Mouse (Mus musculus) liver, embryonic 15.5 days (tissue): ENCODE measurements around the gene Gp1bb. TPM values are rescaled to one million over a fixed set of nuclear protein-coding genes. Genes with fewer than 3 reads are reported as not detected.

Experiments used
- ATAC-seq: fragments of 200-750 bp; cut with Nextera tagmentation; 2 replicates; pipeline ENCODE4 v1.8.0; 2017; ENCODE audit warnings: moderate number of reproducible peaks, mild to moderate bottlenecking, moderate library complexity; ENCODE audit not compliant: insufficient read depth
- H3K27ac ChIP-seq: fragments of 300-500 bp; sonication (generic); replicated peaks from 2 replicates; pipeline ENCODE4 v1.5.1; 2015; ENCODE audit warnings: mild to moderate bottlenecking, inconsistent platforms
- H3K27me3 ChIP-seq: fragments of 300-500 bp; sonication (generic); 2 replicates; pipeline ENCODE4 v1.6.1; 2015; ENCODE audit warnings: mild to moderate bottlenecking, inconsistent platforms
- H3K36me3 ChIP-seq: fragments of 300-500 bp; sonication (generic); replicated peaks from 2 replicates; pipeline ENCODE4 v1.6.1; 2015; ENCODE audit warnings: moderate library complexity, mild to moderate bottlenecking, inconsistent platforms
- H3K4me1 ChIP-seq: fragments of 300-500 bp; sonication (generic); replicated peaks from 2 replicates; pipeline ENCODE4 v1.6.1; 2015; ENCODE audit warnings: inconsistent platforms
- H3K4me2 ChIP-seq: fragments of 300-500 bp; sonication (generic); 2 replicates; pipeline ENCODE4 v1.6.1; 2015; ENCODE audit warnings: moderate library complexity, mild to moderate bottlenecking, inconsistent platforms
- H3K4me3 ChIP-seq: fragments of 300-500 bp; sonication (generic); replicated peaks from 2 replicates; pipeline ENCODE4 v1.5.1; 2015; ENCODE audit warnings: mild to moderate bottlenecking, inconsistent platforms
- H3K9ac ChIP-seq: fragments of 300-500 bp; sonication (generic); 2 replicates; pipeline ENCODE4 v1.6.1; 2015; ENCODE audit warnings: moderate library complexity, mild to moderate bottlenecking, inconsistent platforms
- H3K9me3 ChIP-seq: fragments of 300-500 bp; sonication (generic); replicated peaks from 2 replicates; pipeline ENCODE4 v1.6.1; 2016; ENCODE audit warnings: inconsistent platforms
- WGBS: fragments of 180-500 bp; shearing (Covaris S2); methylation state at CpG from one replicate; pipeline ENCODE4 v1.1.7; 2015; ENCODE audit warnings: mixed read lengths; ENCODE audit not compliant: insufficient replicate concordance; 5-methylcytosine and 5-hydroxymethylcytosine counted together
- polyA plus RNA-seq: library from polyadenylated mRNA; unstranded; fragments of >200 nt; fragmentation: Nextera tagmentation; extraction: Ambion mirVana; gene quantifications from 2 replicates; pipeline ENCODE4 v1.2.1, GENCODE M21; 2015

Gene Gp1bb
- polyA plus RNA-seq, 1 experiment from 2014 or later: 19.6 TPM

GRCm38 (mm10) chr16:18620201-18620600 lies 2.0 kb downstream of the Gp1bb start:
- no peak for ATAC-seq
- Histone ChIP-seq H3K36me3 (no peaks in the 10 kb centered on the region), H3K9ac (no peak overlapping the region), H3K27me3 (peaks cover 95% of the 10 kb centered on the region), H3K4me2 (no peak overlapping the region), H3K9me3 (no peaks in the 10 kb centered on the region), H3K4me3 (no peak overlapping the region), H3K4me1 (peaks cover 26% of the 10 kb centered on the region), H3K27ac (no peak overlapping the region)
- WGBS: 36% methylated on average over 6 of the region's 6 CpGs

- H3K27ac ChIP-seq: no peak overlapping the region
- peaks cover 26% of the 10 kb centered on the region for H3K4me1 ChIP-seq
- no peaks in the 10 kb centered on the region for H3K36me3 ChIP-seq
- 46% methylated on average over 4 of the region's 4 CpGs for WGBS
- H3K4me3 ChIP-seq: no peak overlapping the region
- no peak for ATAC-seq
- no peak overlapping the region for H3K4me2 ChIP-seq
- peaks cover 88% of the 10 kb centered on the region for H3K27me3 ChIP-seq
- H3K9ac ChIP-seq: no peak overlapping the region
- H3K9me3 ChIP-seq: no peaks in the 10 kb centered on the region
Measured at GRCm38 (mm10) chr16:18619110-18619509, 3.1 kb downstream of the Gp1bb start.

- H3K9ac ChIP-seq: no peak overlapping the region
- WGBS: 49% methylated on average over 2 of the region's 2 CpGs
- H3K4me2 ChIP-seq: no peak overlapping the region
- no peak overlapping the region for H3K27ac ChIP-seq
- ATAC-seq: no peak
- H3K27me3 ChIP-seq: peaks cover 85% of the 10 kb centered on the region
- no peaks in the 10 kb centered on the region for H3K36me3 ChIP-seq
- H3K4me1 ChIP-seq: peaks cover 26% of the 10 kb centered on the region
- H3K9me3 ChIP-seq: no peaks in the 10 kb centered on the region
- H3K4me3 ChIP-seq: no peak overlapping the region
Measured at GRCm38 (mm10) chr16:18618297-18618696, 3.9 kb downstream of the Gp1bb start.

- ATAC-seq: peak; percentile 60
- under 1% methylated on average over 27 of the region's 27 CpGs for WGBS
- peak overlapping the region; percentile 61 for H3K4me2 ChIP-seq
- H3K9ac ChIP-seq: no peak overlapping the region
- peaks cover 26% of the 10 kb centered on the region for H3K4me1 ChIP-seq
- H3K27ac ChIP-seq: no peak overlapping the region
- H3K9me3 ChIP-seq: no peaks in the 10 kb centered on the region
- H3K4me3 ChIP-seq: peak overlapping the region; percentile 24
- peaks cover 82% of the 10 kb centered on the region for H3K27me3 ChIP-seq
- H3K36me3 ChIP-seq: no peaks in the 10 kb centered on the region
Measured at GRCm38 (mm10) chr16:18617370-18618065, 4.7 kb downstream of the Gp1bb start.

- H3K9me3 ChIP-seq: no peaks in the 10 kb centered on the region
- peaks cover 70% of the 10 kb centered on the region for H3K27me3 ChIP-seq
- ATAC-seq: no peak
- H3K4me2 ChIP-seq: no peak overlapping the region
- H3K9ac ChIP-seq: no peak overlapping the region
- H3K4me1 ChIP-seq: peaks cover 10% of the 10 kb centered on the region
- no peak overlapping the region for H3K27ac ChIP-seq
- WGBS: 50% methylated on average over 3 of the region's 3 CpGs
- H3K4me3 ChIP-seq: no peak overlapping the region
- no peaks in the 10 kb centered on the region for H3K36me3 ChIP-seq
Measured at GRCm38 (mm10) chr16:18613301-18613700, 8.9 kb downstream of the Gp1bb start.

DNA sequence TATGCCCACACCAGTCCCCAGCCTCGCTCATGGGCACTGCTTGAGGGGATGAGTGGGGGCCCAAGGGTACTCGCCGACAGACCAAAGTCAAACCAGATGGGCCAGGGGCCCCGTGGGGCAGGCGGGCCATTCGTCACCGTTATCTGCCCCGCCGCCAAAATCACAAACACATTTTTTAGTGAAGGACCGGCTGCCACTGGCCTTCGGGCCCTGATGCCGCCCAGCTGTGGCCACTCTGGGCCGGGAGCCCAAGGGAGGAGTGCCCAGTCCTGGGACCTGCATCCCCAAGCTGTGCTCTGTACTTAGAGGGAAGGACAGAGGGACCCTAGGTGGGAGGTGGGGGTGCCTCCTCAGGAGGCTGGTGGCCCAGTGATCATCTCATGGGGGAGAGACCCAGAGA lies 10.5 kb downstream of the Gp1bb start:
- 64% methylated on average over 13 of the region's 13 CpGs for WGBS
- no peaks in the 10 kb centered on the region for H3K4me1 ChIP-seq
- no peak overlapping the region for H3K9ac ChIP-seq
- H3K36me3 ChIP-seq: no peaks in the 10 kb centered on the region
- H3K4me2 ChIP-seq: no peak overlapping the region
- H3K4me3 ChIP-seq: no peak overlapping the region
- no peak for ATAC-seq
- no peaks in the 10 kb centered on the region for H3K9me3 ChIP-seq
- peaks cover 67% of the 10 kb centered on the region for H3K27me3 ChIP-seq
- H3K27ac ChIP-seq: no peak overlapping the region

DNA sequence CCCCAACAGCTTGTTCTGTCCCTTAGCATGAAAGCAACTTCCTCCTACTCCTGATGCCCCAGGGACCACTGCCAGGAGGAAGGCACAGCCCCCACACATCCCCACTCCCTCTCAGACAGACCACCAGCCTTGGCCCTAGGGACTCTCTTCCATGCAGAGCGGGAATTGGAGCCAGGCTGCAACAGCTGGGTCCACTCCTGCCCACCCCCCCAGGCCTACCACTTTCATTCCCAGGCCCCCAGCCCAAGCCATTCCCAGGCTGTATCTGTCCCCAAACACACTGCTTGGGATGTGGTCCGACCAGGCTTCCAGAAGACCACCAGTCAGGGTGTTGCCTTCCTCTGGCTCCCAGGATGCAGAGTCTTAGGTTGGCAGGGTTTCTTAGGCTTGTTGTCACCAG lies 13.1 kb downstream of the Gp1bb start:
- Histone ChIP-seq H3K4me1 (no peaks in the 10 kb centered on the region), H3K4me3 (no peak overlapping the region), H3K36me3 (no peaks in the 10 kb centered on the region), H3K27ac (no peak overlapping the region), H3K9me3 (no peaks in the 10 kb centered on the region), H3K4me2 (no peak overlapping the region), H3K9ac (no peak overlapping the region), H3K27me3 (peaks cover 52% of the 10 kb centered on the region)
- no peak for ATAC-seq
- 58% methylated on average over 2 of the region's 2 CpGs for WGBS

- H3K36me3 ChIP-seq: no peaks in the 10 kb centered on the region
- 14% methylated on average over 11 of the region's 11 CpGs for WGBS
- H3K27ac ChIP-seq: no peak overlapping the region
- no peaks in the 10 kb centered on the region for H3K4me1 ChIP-seq
- H3K27me3 ChIP-seq: peaks cover 47% of the 10 kb centered on the region
- no peak overlapping the region for H3K4me2 ChIP-seq
- no peak overlapping the region for H3K9ac ChIP-seq
- H3K9me3 ChIP-seq: no peaks in the 10 kb centered on the region
- no peak overlapping the region for H3K4me3 ChIP-seq
- ATAC-seq: no peak
Measured at GRCm38 (mm10) chr16:18608226-18608625, 14.0 kb downstream of the Gp1bb start.

DNA sequence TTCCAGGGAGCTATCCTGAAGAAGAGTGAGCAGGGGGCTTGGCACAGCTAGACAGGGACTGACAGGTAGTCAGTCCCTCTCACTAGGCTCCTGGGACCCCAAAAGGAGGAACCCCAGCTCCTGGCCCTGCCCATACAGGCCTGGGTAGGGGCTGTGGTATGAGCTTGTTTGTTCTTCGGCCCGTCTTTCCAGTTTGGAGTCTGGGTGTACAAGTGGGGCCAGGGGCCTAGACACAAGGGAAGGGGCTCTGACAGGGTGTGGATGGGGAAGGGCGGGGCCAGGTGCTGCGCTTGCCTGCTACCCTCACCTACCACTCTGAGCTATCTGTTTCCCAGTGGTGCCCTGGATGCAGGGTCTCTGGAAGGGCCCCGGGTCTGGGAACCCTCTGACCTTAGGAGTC lies 16.5 kb downstream of the Gp1bb start:
- WGBS: 63% methylated on average over 5 of the region's 5 CpGs
- Histone ChIP-seq H3K4me2 (no peak overlapping the region), H3K4me3 (no peak overlapping the region), H3K27ac (no peak overlapping the region), H3K9ac (no peak overlapping the region), H3K36me3 (no peaks in the 10 kb centered on the region), H3K27me3 (peaks cover 34% of the 10 kb centered on the region), H3K4me1 (no peaks in the 10 kb centered on the region), H3K9me3 (no peaks in the 10 kb centered on the region)
- ATAC-seq: no peak

- H3K27me3 ChIP-seq: peaks cover 22% of the 10 kb centered on the region
- no peaks in the 10 kb centered on the region for H3K36me3 ChIP-seq
- no peak overlapping the region for H3K9ac ChIP-seq
- no peak overlapping the region for H3K4me2 ChIP-seq
- H3K9me3 ChIP-seq: no peaks in the 10 kb centered on the region
- ATAC-seq: no peak
- 50% methylated on average over 8 of the region's 8 CpGs for WGBS
- no peaks in the 10 kb centered on the region for H3K4me1 ChIP-seq
- no peak overlapping the region for H3K4me3 ChIP-seq
- H3K27ac ChIP-seq: no peak overlapping the region
Measured at GRCm38 (mm10) chr16:18604267-18604701, 17.9 kb downstream of the Gp1bb start.

DNA sequence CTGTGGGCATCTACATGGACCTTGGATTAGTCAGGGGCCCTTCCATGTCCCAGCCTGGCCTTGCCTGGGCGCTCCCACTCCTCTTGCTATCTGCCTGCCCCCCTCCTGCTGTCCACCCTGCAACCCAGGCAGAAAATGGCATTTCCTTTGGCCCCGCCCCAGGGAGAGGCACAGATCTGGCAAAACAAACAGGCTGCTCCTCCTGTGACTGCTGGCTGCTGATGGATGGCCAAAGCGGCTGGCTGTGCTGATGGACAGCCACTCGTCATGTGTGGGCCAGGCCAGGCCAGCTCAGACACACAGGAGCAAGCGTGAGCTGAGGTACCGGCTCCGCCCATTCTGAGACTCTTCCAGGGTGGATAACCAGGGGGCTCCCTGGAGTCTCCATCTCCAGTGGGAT lies 20.8 kb downstream of the Gp1bb start:
- H3K9me3 ChIP-seq: no peaks in the 10 kb centered on the region
- no peak for ATAC-seq
- H3K9ac ChIP-seq: no peak overlapping the region
- peaks cover 14% of the 10 kb centered on the region for H3K27me3 ChIP-seq
- no peak overlapping the region for H3K27ac ChIP-seq
- no peak overlapping the region for H3K4me2 ChIP-seq
- WGBS: 69% methylated on average over 7 of the region's 7 CpGs
- no peaks in the 10 kb centered on the region for H3K36me3 ChIP-seq
- H3K4me1 ChIP-seq: no peaks in the 10 kb centered on the region
- H3K4me3 ChIP-seq: no peak overlapping the region

DNA sequence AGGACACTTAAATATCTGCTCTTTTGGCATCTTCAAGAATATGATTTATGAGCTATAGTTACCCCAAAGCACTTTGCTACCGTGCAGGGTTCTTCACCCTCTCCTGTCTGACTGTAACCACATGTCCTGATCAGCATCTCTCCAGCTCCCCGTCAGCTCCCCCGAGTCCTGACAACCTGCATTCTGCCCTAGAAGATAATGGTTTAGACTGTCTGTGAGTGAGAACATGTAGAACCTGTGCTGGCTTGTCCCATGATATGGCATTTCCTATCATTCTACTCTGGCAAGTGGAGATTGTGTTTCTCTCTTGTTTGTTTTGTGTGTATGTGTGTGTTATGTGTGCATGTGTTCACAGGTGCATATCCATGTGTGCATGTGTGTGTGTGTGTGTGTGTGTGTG lies 24.2 kb downstream of the Gp1bb start:
- H3K27ac ChIP-seq: no peak overlapping the region
- no peak overlapping the region for H3K4me2 ChIP-seq
- H3K9me3 ChIP-seq: no peaks in the 10 kb centered on the region
- 25% methylated on average over 3 of the region's 3 CpGs for WGBS
- H3K36me3 ChIP-seq: no peaks in the 10 kb centered on the region
- H3K4me3 ChIP-seq: no peak overlapping the region
- no peak for ATAC-seq
- H3K27me3 ChIP-seq: peaks cover 40% of the 10 kb centered on the region
- H3K9ac ChIP-seq: no peak overlapping the region
- H3K4me1 ChIP-seq: no peaks in the 10 kb centered on the region
